Mouse (Mus musculus) heart, adult 2 months (tissue): ENCODE data around the gene Rad51ap1.

Experiments used
- CTCF ChIP-seq: fragments of 200-600 bp; IDR thresholded peaks from 2 replicates; pipeline ENCODE4 v1.8.1; 2022; ENCODE audit warnings: antibody characterized with exemption, mild to moderate bottlenecking, moderate library complexity
- EP300 ChIP-seq: fragments of 200-500 bp; IDR thresholded peaks from 2 replicates; pipeline ENCODE4 v1.6.1; 2011; ENCODE audit warnings: low read depth, low read length, control low read depth; ENCODE audit not compliant: insufficient read depth
- POLR2A ChIP-seq: fragments of 200-500 bp; IDR thresholded peaks from 2 replicates; pipeline ENCODE4 v1.6.1; 2011; ENCODE audit warnings: mild to moderate bottlenecking, low read depth, low read length, control low read depth; ENCODE audit not compliant: insufficient read depth

GRCm38 (mm10) chr6:126907378-126907777 lies 32.0 kb downstream of the Rad51ap1 start:
- no peak for TF ChIP-seq EP300
- no peak for TF ChIP-seq CTCF
- TF ChIP-seq POLR2A = no peak
